Mouse (Mus musculus) C2C12 (cell line): ENCODE measurements around the gene Hsf4.

Experiments used
- CTCF ChIP-seq: IDR thresholded peaks from one replicate; pipeline ENCODE4 v1.5.1; 2011; ENCODE audit not compliant: control insufficient read depth, insufficient read depth, insufficient read length
- FOSL1 ChIP-seq: IDR thresholded peaks from one replicate; pipeline ENCODE4 v1.8.0; 2011; ENCODE audit warnings: mild to moderate bottlenecking, low read length; ENCODE audit not compliant: poor library complexity, insufficient read depth, severe bottlenecking
- MAX ChIP-seq: IDR thresholded peaks from one replicate; pipeline ENCODE4 v1.6.1; 2011; ENCODE audit warnings: mild to moderate bottlenecking, control low read depth
- MYOD1 ChIP-seq: IDR thresholded peaks from one replicate; pipeline ENCODE4 v1.6.1; 2011; ENCODE audit warnings: low read depth; ENCODE audit not compliant: control insufficient read depth, insufficient read length
- MYOG ChIP-seq: IDR thresholded peaks from one replicate; pipeline ENCODE4 v1.6.1; 2011; ENCODE audit not compliant: control insufficient read depth, insufficient read length; ENCODE audit errors: extremely low read depth
- USF1 ChIP-seq: IDR thresholded peaks from one replicate; pipeline ENCODE4 v1.6.1; 2011; ENCODE audit warnings: low read depth, mild to moderate bottlenecking, control low read depth, moderate library complexity

GRCm38 (mm10) chr8:105315073-105315769 lies 45.6 kb downstream of the Hsf4 start:
- TF ChIP-seq CTCF (no peak), USF1 (no peak), FOSL1 (no peak), MAX (no peak), MYOG (no peak), MYOD1 (no peak)
